ENCODE assay signal across 13 mouse cellular contexts in genomic region chr12:104940466-104940865, GRCm38 (mm10).
DNase-seq lines count a peak whose midpoint lies in the region; ATAC-seq lines count a peak whose summit lies in the region.
"Had no signal": no experiment of that assay in that cellular context is flagged by ENCODE, and none has a peak within 500 bp of the region (broad histone marks: within the 10 kb centered on the region; RNA-seq: fewer than 3 reads in every experiment).

No protein-coding gene starts in this region.

- peak; percentile 28 for DNase-seq in cerebellum, adult 11 months
- DNase-seq in cerebellum, postnatal 4 days (ENCODE audit: low spot score in 2 of 2): no peak
- peak; percentile 48 for DNase-seq in cerebellum, adult 9-10 months
- no peak for DNase-seq in cerebellum, adult 8-10 months
- peak; percentile 91 for DNase-seq in heart, adult 11 months
- DNase-seq in heart, postnatal 25 days (ENCODE audit: low spot score): no peak
- peak; percentile 52 to 54 for DNase-seq in cerebellum, postnatal 10 days
- DNase-seq: adrenal gland, adult 8-10 months; adrenal gland, postnatal 14 days; adrenal gland, postnatal 36 days; embryo, embryonic 11 days had no signal

- intact Hi-C loops in heart, postnatal 25 days (cut with DNase I): no loop called here

- ATAC-seq in inflammation-experienced regulatory T-cells, adult 6 months: no peak
- ATAC-seq: CD4-positive, CD25-positive, alpha-beta regulatory T cell, adult 4 months had no signal

Comparison
In these comparisons a context has a peak if more than half of its experiments do, and no peak if none do; other contexts are left out.
1. DNase-seq: peak in cerebellum, adult 11 months (single experiment), cerebellum, adult 9-10 months (single experiment), heart, adult 11 months (single experiment) and cerebellum, postnatal 10 days (2 of 2); none in cerebellum, postnatal 4 days (0 of 2), cerebellum, adult 8-10 months (single experiment) and heart, postnatal 25 days (single experiment).